Mouse (Mus musculus): ENCODE measurements around the gene Gm11084. TPM values are rescaled to one million over a fixed set of nuclear protein-coding genes. Genes with fewer than 3 reads are reported as not detected.

Gm11084 gene
- polyA plus RNA-seq, 1 experiment from 2014 or later, result not detected

DNA sequence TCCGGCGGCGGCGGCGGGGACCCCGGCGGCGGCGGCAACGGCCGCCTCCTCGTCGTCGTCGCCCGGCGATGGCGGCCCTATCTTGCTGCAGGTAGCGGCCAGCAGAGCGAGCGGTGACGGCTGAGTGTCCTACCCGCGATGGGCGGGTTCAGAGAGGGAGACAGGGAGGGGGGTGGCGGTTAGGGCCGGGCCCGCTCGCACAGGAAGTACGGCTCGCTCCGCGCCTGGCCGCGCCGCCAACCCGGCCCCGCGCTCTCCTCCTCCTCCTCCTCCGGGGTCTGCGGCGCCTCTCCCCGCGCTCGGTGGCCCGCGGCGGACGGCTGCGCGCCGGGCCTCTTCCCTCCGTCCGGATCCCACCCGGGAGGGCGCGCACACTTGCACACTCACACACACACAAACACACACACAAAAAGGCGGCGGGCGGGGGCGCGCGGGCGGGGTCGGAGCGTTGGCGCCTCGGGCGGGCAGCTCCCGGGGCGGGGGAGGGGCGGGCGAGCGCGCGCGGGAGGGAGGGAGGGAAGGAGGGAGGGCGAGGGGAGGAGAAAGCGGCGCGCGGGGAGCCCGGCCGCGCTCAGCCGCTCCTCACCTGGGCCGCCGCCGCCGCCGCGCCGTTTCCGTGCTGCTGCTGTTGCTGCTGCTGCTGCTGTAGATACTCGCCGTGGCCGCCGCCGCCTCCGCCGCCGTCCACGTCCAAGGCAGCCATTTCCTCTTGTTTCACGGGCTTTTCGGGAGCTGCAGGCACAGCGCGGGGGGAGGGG, 7.4 kb downstream of the Gm11084 start:
- peak; percentile 84 for ATAC-seq (ENCODE audit: insufficient number of reproducible peaks, low FRiP score)
- no peaks in the 10 kb centered on the region for H3K36me3 ChIP-seq
- 2% methylated on average over 80 of the region's 107 CpGs for WGBS

GRCm38 (mm10) chr2:72978473-72978872, 8.0 kb downstream of the Gm11084 start:
- peak overlapping the region; percentile 100 for H3K9ac ChIP-seq
- H3K27me3 ChIP-seq (replicated peaks), result no peaks in the 10 kb centered on the region
- H3K36me3 ChIP-seq, result no peaks in the 10 kb centered on the region
- ATAC-seq (ENCODE audit: insufficient number of reproducible peaks, low FRiP score), result peak; percentile 22; the same call in 1 of the 2 replicates
- H3K4me3 ChIP-seq, result peak overlapping the region; percentile 79
- peak overlapping the region; percentile 100 for H3K27ac ChIP-seq (ENCODE audit: poor library complexity, severe bottlenecking)
- H3K4me1 ChIP-seq (replicated peaks), result peaks cover 9% of the 10 kb centered on the region
- peak overlapping the region; percentile 58 for H3K4me2 ChIP-seq
- H3K9me3 ChIP-seq (replicated peaks), result no peaks in the 10 kb centered on the region
- 2% methylated on average over 38 of the region's 38 CpGs for WGBS

More for the DNA sequence above, 7.4 kb downstream of the Gm11084 start:
- Histone ChIP-seq H3K27ac (ENCODE audit: poor library complexity, severe bottlenecking) (peak overlapping the region; percentile 100), H3K9ac (peak overlapping the region; percentile 100), H3K4me3 (peak overlapping the region; percentile 79), H3K27me3 (replicated peaks) (no peaks in the 10 kb centered on the region), H3K9me3 (replicated peaks) (no peaks in the 10 kb centered on the region), H3K4me1 (replicated peaks) (peaks cover 9% of the 10 kb centered on the region), H3K4me2 (peak overlapping the region; percentile 58)

DNA sequence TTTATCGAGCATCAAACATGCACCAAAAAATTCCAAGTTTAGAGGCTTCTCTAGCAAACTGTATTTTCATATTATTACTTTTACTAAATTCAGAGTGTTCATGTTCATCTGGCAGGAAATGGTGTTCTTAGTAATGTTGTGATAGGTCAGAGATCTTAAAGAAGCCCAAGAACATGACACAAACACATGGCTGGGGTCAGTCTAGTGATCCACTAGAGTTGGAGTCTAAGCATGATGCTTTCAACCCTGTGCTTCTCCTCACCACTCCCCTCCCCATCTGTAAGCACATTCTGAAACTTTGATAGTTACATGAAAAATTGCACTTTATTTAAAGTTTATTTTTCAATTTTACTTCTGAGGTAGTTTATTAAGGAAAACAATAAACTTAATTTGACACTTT, 9.2 kb downstream of the Gm11084 start:
- WGBS, result 77% methylated on average over 1 of the region's 1 CpGs
- Histone ChIP-seq H3K9me3 (replicated peaks) (no peaks in the 10 kb centered on the region), H3K9ac (no peak overlapping the region)

DNA sequence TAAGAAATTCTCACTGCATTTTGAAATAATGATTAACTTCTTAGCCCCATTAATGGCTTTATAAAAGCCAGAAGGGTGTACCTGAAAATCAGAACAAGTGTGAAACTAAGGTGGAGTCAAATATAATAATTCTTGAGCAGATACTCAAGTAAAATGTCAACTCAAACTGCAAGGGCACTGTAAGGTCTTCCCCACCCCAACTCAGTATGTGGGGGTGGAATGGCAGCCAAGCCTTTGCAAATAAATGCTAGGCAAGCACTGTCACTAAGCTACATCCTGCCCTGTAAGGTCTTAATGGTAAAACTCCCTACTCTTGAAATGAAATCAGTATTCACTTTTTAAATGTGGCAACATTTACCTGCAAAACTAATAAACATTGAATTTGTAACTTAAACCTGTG, 10.5 kb downstream of the Gm11084 start:
- no peak overlapping the region for H3K4me2 ChIP-seq
- no peak for ATAC-seq (ENCODE audit: insufficient number of reproducible peaks, low FRiP score)
- peaks cover 11% of the 10 kb centered on the region for H3K4me1 ChIP-seq (replicated peaks)
- H3K9me3 ChIP-seq (replicated peaks), result no peaks in the 10 kb centered on the region
- H3K9ac ChIP-seq, result no peak overlapping the region
- H3K27ac ChIP-seq (ENCODE audit: poor library complexity, severe bottlenecking), result no peak overlapping the region
- no peak overlapping the region for H3K4me3 ChIP-seq
- H3K36me3 ChIP-seq, result peaks cover 3% of the 10 kb centered on the region
- H3K27me3 ChIP-seq (replicated peaks), result no peaks in the 10 kb centered on the region

More for the DNA sequence above, 9.2 kb downstream of the Gm11084 start:
- Histone ChIP-seq H3K27me3 (replicated peaks) (no peaks in the 10 kb centered on the region), H3K27ac (ENCODE audit: poor library complexity, severe bottlenecking) (no peak overlapping the region), H3K4me2 (peak overlapping the region; percentile 62), H3K4me3 (peak overlapping the region; percentile 37; the same call in 1 of the 2 replicates), H3K36me3 (no peaks in the 10 kb centered on the region), H3K4me1 (replicated peaks) (peaks cover 9% of the 10 kb centered on the region)
- no peak for ATAC-seq (ENCODE audit: insufficient number of reproducible peaks, low FRiP score)

GRCm38 (mm10) chr2:72970831-72971230, 15.7 kb downstream of the Gm11084 start:
- WGBS, result 88% methylated on average over 6 of the region's 6 CpGs

GRCm38 (mm10) chr2:72970302-72970701, 16.2 kb downstream of the Gm11084 start:
- ATAC-seq (ENCODE audit: insufficient number of reproducible peaks, low FRiP score), result no peak
- Histone ChIP-seq H3K9me3 (replicated peaks) (no peaks in the 10 kb centered on the region), H3K4me1 (replicated peaks) (0 out of 2 replicates have a peak, but pooled peaks cover 4% of the 10 kb centered on the region), H3K27ac (ENCODE audit: poor library complexity, severe bottlenecking) (no peak overlapping the region), H3K36me3 (peaks cover 22% of the 10 kb centered on the region), H3K9ac (no peak overlapping the region), H3K4me3 (no peak overlapping the region), H3K4me2 (no peak overlapping the region), H3K27me3 (replicated peaks) (no peaks in the 10 kb centered on the region)
- WGBS, result 94% methylated on average over 4 of the region's 4 CpGs

More at GRCm38 (mm10) chr2:72970831-72971230, 15.7 kb downstream of the Gm11084 start:
- H3K9me3 ChIP-seq (replicated peaks), result no peaks in the 10 kb centered on the region
- H3K27ac ChIP-seq (ENCODE audit: poor library complexity, severe bottlenecking), result no peak overlapping the region
- H3K27me3 ChIP-seq (replicated peaks), result no peaks in the 10 kb centered on the region
- H3K4me3 ChIP-seq, result no peak overlapping the region
- H3K4me2 ChIP-seq, result no peak overlapping the region
- no peak overlapping the region for H3K9ac ChIP-seq
- peaks cover 7% of the 10 kb centered on the region; the same call in 1 of the 2 replicates for H3K4me1 ChIP-seq (replicated peaks)
- no peak for ATAC-seq (ENCODE audit: insufficient number of reproducible peaks, low FRiP score)
- H3K36me3 ChIP-seq, result peaks cover 22% of the 10 kb centered on the region

DNA sequence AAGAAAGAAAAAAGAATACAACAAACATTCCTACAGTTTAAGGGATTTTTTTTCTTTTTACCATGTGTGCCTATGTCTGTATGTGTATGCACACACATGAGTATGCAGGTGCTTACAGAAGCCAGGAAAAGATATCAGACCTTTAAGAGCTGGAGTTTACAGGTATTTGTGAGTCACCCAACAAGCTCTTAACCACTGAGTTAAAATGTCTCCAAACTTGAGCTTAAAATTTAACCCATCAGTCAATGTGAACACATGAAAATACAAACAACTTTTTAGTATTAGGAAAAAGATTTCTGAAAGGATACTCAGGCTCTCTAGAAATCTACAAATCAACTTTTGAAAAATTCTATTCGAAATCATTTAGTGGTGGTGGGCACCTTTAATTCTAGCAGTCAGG, 18.0 kb downstream of the Gm11084 start:
- no peak overlapping the region for H3K9ac ChIP-seq
- ATAC-seq (ENCODE audit: insufficient number of reproducible peaks, low FRiP score), result no peak
- 97% methylated on average over 1 of the region's 1 CpGs for WGBS
- no peak overlapping the region for H3K4me2 ChIP-seq
- H3K4me1 ChIP-seq (replicated peaks), result 0 out of 2 replicates have a peak, but pooled peaks cover 4% of the 10 kb centered on the region
- H3K36me3 ChIP-seq, result peaks cover 22% of the 10 kb centered on the region
- H3K27ac ChIP-seq (ENCODE audit: poor library complexity, severe bottlenecking), result no peak overlapping the region
- no peak overlapping the region for H3K4me3 ChIP-seq
- no peaks in the 10 kb centered on the region for H3K9me3 ChIP-seq (replicated peaks)
- H3K27me3 ChIP-seq (replicated peaks), result no peaks in the 10 kb centered on the region

DNA sequence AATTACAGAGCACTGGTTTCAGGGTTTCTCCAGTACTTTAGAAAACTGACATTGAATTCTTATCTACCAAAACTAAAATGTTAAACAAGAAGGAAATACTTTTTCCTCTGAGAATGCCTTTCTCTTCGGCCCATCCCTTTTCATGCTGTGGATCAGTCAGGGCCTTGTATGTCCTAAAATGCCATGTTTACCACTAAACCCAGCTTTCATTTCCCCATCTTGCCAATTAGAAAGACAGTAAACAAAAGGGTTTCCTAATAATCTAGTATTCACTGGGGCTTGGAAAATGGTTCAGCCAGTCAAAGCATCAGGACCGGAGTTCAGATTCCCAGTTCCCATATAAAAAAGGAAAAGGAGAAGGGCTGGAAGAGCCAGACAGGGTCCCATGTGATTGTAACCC, 21.1 kb downstream of the Gm11084 start:
- no peak for ATAC-seq (ENCODE audit: insufficient number of reproducible peaks, low FRiP score)

GRCm38 (mm10) chr2:72956415-72956814, 30.1 kb downstream of the Gm11084 start:
- Histone ChIP-seq H3K4me1 (replicated peaks) (0 out of 2 replicates have a peak, but pooled peaks cover 3% of the 10 kb centered on the region), H3K27me3 (replicated peaks) (no peaks in the 10 kb centered on the region), H3K4me2 (no peak overlapping the region), H3K9ac (no peak overlapping the region), H3K4me3 (no peak overlapping the region), H3K36me3 (peaks cover 58% of the 10 kb centered on the region), H3K27ac (ENCODE audit: poor library complexity, severe bottlenecking) (no peak overlapping the region), H3K9me3 (replicated peaks) (no peaks in the 10 kb centered on the region)
- WGBS, result 92% methylated on average over 3 of the region's 3 CpGs
- no peak for ATAC-seq (ENCODE audit: insufficient number of reproducible peaks, low FRiP score)

More for the DNA sequence above, 21.1 kb downstream of the Gm11084 start:
- Histone ChIP-seq H3K36me3 (peaks cover 26% of the 10 kb centered on the region), H3K27me3 (replicated peaks) (no peaks in the 10 kb centered on the region), H3K4me3 (no peak overlapping the region), H3K27ac (ENCODE audit: poor library complexity, severe bottlenecking) (no peak overlapping the region), H3K4me2 (no peak overlapping the region), H3K4me1 (replicated peaks) (no peaks in the 10 kb centered on the region), H3K9ac (no peak overlapping the region), H3K9me3 (replicated peaks) (no peaks in the 10 kb centered on the region)
- WGBS, result 85% methylated on average over 2 of the region's 2 CpGs

GRCm38 (mm10) chr2:72952979-72953378, 33.5 kb downstream of the Gm11084 start:
- Histone ChIP-seq H3K9ac (no peak overlapping the region), H3K36me3 (peaks cover 47% of the 10 kb centered on the region), H3K4me1 (replicated peaks) (0 out of 2 replicates have a peak, but pooled peaks cover 3% of the 10 kb centered on the region), H3K9me3 (replicated peaks) (no peaks in the 10 kb centered on the region), H3K4me2 (no peak overlapping the region), H3K27ac (ENCODE audit: poor library complexity, severe bottlenecking) (no peak overlapping the region), H3K4me3 (no peak overlapping the region), H3K27me3 (replicated peaks) (no peaks in the 10 kb centered on the region)
- ATAC-seq (ENCODE audit: insufficient number of reproducible peaks, low FRiP score), result no peak
- WGBS, result 86% methylated on average over 3 of the region's 3 CpGs

GRCm38 (mm10) chr2:72935937-72936336, 50.6 kb downstream of the Gm11084 start:
- no peaks in the 10 kb centered on the region for H3K27me3 ChIP-seq (replicated peaks)
- H3K4me3 ChIP-seq, result no peak overlapping the region
- WGBS, result 32% methylated on average over 1 of the region's 1 CpGs
- H3K27ac ChIP-seq (ENCODE audit: poor library complexity, severe bottlenecking), result no peak overlapping the region
- H3K4me2 ChIP-seq, result no peak overlapping the region
- H3K9ac ChIP-seq, result no peak overlapping the region
- H3K36me3 ChIP-seq, result peaks cover 32% of the 10 kb centered on the region
- no peak for ATAC-seq (ENCODE audit: insufficient number of reproducible peaks, low FRiP score)
- no peaks in the 10 kb centered on the region for H3K9me3 ChIP-seq (replicated peaks)
- H3K4me1 ChIP-seq (replicated peaks), result no peaks in the 10 kb centered on the region
